Mouse (Mus musculus) spleen, adult 2 months (tissue): ENCODE measurements around the gene Efcc1.

ENCODE experiments used
- CTCF ChIP-seq: fragments of 200-500 bp; IDR thresholded peaks from 2 replicates; pipeline ENCODE4 v1.5.1; 2011; ENCODE audit warnings: mild to moderate bottlenecking, inconsistent platforms; ENCODE audit not compliant: insufficient read depth, insufficient read length, insufficient replicate concordance; ENCODE audit errors: extremely low read depth
- POLR2A ChIP-seq: fragments of 200-500 bp; IDR thresholded peaks from 2 replicates; pipeline ENCODE4 v1.6.1; 2011; ENCODE audit warnings: low read depth, low read length, inconsistent platforms

- TF ChIP-seq CTCF = no peak
- TF ChIP-seq POLR2A = no peak
Observed at GRCm38 (mm10) chr6:87722631-87723030, 8.0 kb upstream of the Efcc1 start.
